Mouse (Mus musculus): Measurements from ENCODE around the gene Rtn4r. TPM values are rescaled to one million over a fixed set of nuclear protein-coding genes. Genes with fewer than 3 reads are reported as not detected.

Rtn4r gene
- total and polyA plus RNA-seq, 3 experiments = 0.04 TPM; not detected in 2

GRCm38 (mm10) chr16:18172266-18172855, 44.9 kb downstream of the Rtn4r start (continued):
- TF ChIP-seq USF2 (IDR thresholded peaks at IDR 0.05; ENCODE audit: borderline replicate concordance in 1 of 2, insufficient read depth in 1 of 2, low read depth in 1 of 2, low read length in 2 of 2) (no peak), USF1 (IDR thresholded peaks at IDR 0.05; ENCODE audit: low read depth, low read length) (no peak), POLR2AphosphoS2 (IDR thresholded peaks at IDR 0.05; ENCODE audit: low read length) (no peak), KAT2A (conservative IDR thresholded peaks at IDR 0.05; ENCODE audit: low read depth, low read length) (no peak), ETS1 (IDR thresholded peaks at IDR 0.05; ENCODE audit: low read depth, low read length) (no peak), TAL1 (IDR thresholded peaks at IDR 0.05; ENCODE audit: low read length) (no peak), MAZ (IDR thresholded peaks at IDR 0.05; ENCODE audit: low read depth, low read length) (no peak), ZMIZ1 (IDR thresholded peaks at IDR 0.05; ENCODE audit: low read depth, low read length) (no peak), GATA1 (IDR thresholded peaks at IDR 0.05; ENCODE audit: low read depth, low read length) (no peak), MAX (IDR thresholded peaks at IDR 0.05; ENCODE audit: low read length) (no peak), BHLHE40 (IDR thresholded peaks at IDR 0.05; ENCODE audit: borderline replicate concordance, low read depth, low read length) (peak; percentile 30; the same call in 1 of the 2 replicates), CHD2 (IDR thresholded peaks at IDR 0.05; ENCODE audit: low read length) (no peak), CHD1 (IDR thresholded peaks at IDR 0.05; ENCODE audit: low read depth, low read length) (no peak), GABPA (IDR thresholded peaks at IDR 0.05; ENCODE audit: low read depth, low read length) (no peak), UBTF (IDR thresholded peaks at IDR 0.05; ENCODE audit: borderline replicate concordance, insufficient read depth, low read depth, low read length) (no peak), POLR2AphosphoS5 (IDR thresholded peaks at IDR 0.05; ENCODE audit: borderline replicate concordance, low read depth, low read length) (no peak), E2F4 (IDR thresholded peaks at IDR 0.05; ENCODE audit: borderline replicate concordance, low read depth, low read length) (no peak), EP300 (IDR thresholded peaks at IDR 0.05; ENCODE audit: low read depth in 1 of 2, low read length in 2 of 2) (no peak), NRF1 (IDR thresholded peaks at IDR 0.05; ENCODE audit: insufficient read depth, low read depth, low read length, poor library complexity, severe bottlenecking) (no peak)

- no peak for DNase-seq (ENCODE audit: low read depth, low spot score)
- Histone ChIP-seq H3K27ac (ENCODE audit: control insufficient read depth, low read depth, low read length) (no peak overlapping the region), H3K4me3 (ENCODE audit: control insufficient read depth in 1 of 2, insufficient read depth in 1 of 2, low read depth in 2 of 2, low read length in 2 of 2) (no peak overlapping the region), H3K4me1 (ENCODE audit: control insufficient read depth in 1 of 2, insufficient read depth in 2 of 2, low read length in 2 of 2) (no peaks in the 10 kb centered on the region), H3K27me3 (ENCODE audit: control insufficient read depth in 1 of 2, insufficient read depth in 2 of 2, low read length in 2 of 2) (peaks cover 0 to 5% of the 10 kb centered on the region in 2 experiments; a peak in 2 of 4 replicates), H3K9me3 (replicated peaks; ENCODE audit: insufficient read depth, low read length) (no peaks in the 10 kb centered on the region), H3K79me2 (ENCODE audit: control insufficient read depth, insufficient read depth, low read length, poor library complexity) (no peaks in the 10 kb centered on the region), H3K9ac (ENCODE audit: control insufficient read depth, low read depth, low read length, poor library complexity, severe bottlenecking) (no peak overlapping the region), H3K36me3 (ENCODE audit: control insufficient read depth in 1 of 2, insufficient read depth in 2 of 2, low read length in 2 of 2) (no peaks in the 10 kb centered on the region)
- TF ChIP-seq MYC (IDR thresholded peaks at IDR 0.05; ENCODE audit: low read depth, low read length) (no peak), MAX (IDR thresholded peaks at IDR 0.05; ENCODE audit: low read length) (no peak), MXI1 (IDR thresholded peaks at IDR 0.05; ENCODE audit: low read depth, low read length) (no peak), CTCF (IDR thresholded peaks at IDR 0.05 in 2 of 3, conservative IDR thresholded peaks at IDR 0.05 in 1 of 3; ENCODE audit: control insufficient read depth in 1 of 3, insufficient read depth in 1 of 3, low read depth in 2 of 3, low read length in 3 of 3, poor library complexity in 1 of 3, severe bottlenecking in 1 of 3) (no peak), GABPA (IDR thresholded peaks at IDR 0.05; ENCODE audit: low read depth, low read length) (no peak), ZNF384 (IDR thresholded peaks at IDR 0.05; ENCODE audit: low read depth, low read length) (no peak), BHLHE40 (IDR thresholded peaks at IDR 0.05; ENCODE audit: borderline replicate concordance, low read depth, low read length) (no peak), JUND (IDR thresholded peaks at IDR 0.05; ENCODE audit: low read depth, low read length) (no peak), CHD1 (IDR thresholded peaks at IDR 0.05; ENCODE audit: low read depth, low read length) (no peak), POLR2AphosphoS2 (IDR thresholded peaks at IDR 0.05; ENCODE audit: low read length) (no peak), SIN3A (IDR thresholded peaks at IDR 0.05; ENCODE audit: low read length) (no peak), MYB (IDR thresholded peaks at IDR 0.05; ENCODE audit: low read depth, low read length) (no peak), TAL1 (IDR thresholded peaks at IDR 0.05; ENCODE audit: low read length) (no peak), NRF1 (IDR thresholded peaks at IDR 0.05; ENCODE audit: insufficient read depth, low read depth, low read length, poor library complexity, severe bottlenecking) (no peak), KAT2A (conservative IDR thresholded peaks at IDR 0.05; ENCODE audit: low read depth, low read length) (no peak)
These were observed 45.8 kb downstream of the Rtn4r start for GRCm38 (mm10) chr16:18173231-18173630.
